Mouse (Mus musculus) WW6 (cell line): ENCODE data around the gene Rbm20.
A peak's percentile ranks its signal among the peaks of the same experiment; 100 is the strongest.

Experiments used
- DNase-seq: peaks from one replicate; pipeline ENCODE4 v3.0.0-alpha.2; 2013; ENCODE audit warnings: low read depth, low spot score

The Rbm20 gene

DNA sequence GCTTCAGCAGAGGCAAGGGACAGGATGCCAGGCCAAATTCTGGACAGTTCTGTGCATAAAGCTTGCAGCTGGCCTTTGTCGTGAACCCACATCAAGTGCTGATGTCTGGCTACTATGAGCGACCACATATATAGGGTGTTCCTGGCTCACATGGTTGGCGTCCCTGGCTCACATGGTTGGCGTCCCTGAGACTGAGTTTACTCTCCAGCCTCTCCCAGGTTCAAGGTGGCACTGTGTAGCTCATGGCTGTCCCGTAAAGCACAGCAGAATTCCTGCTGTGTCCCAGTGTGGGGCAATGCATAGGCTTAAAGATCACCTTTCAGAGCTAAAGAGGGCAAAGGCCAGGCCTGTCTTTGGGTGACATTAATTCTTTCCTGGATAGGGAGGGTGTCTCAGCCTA lies 78.2 kb downstream of the Rbm20 start:
- DNase-seq = no peak

DNA sequence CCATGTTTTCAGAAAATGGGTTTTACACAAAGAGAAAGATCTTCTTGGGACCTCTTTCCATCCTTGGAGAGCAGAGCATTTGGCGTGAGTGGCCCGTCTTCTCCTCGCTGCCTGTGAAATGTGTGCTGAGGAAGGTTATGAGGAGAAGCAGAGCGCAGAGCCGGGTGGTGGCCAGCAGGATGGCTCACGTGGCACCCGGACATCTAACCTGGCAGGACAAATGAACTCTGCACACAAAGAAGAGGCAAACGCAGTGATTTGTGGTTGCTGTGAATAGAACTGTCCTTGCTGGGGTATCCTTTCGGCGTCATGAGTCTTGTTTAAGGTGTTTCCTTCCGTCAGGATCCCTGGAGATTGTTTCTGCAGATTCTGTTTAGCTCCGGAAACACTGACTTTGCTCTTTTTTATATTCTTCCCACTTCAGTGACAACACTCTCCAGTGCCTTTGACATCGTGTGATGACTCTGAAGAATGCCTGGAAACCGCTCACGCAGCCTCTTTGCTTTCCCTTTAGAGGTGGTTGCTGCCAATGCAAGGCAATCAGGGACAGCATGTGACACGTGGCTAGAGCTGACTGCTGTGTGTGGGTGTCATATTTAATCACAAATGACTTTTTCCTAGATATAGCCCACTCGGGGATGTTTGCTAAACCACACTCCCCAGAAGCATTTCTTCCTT lies 80.5 kb downstream of the Rbm20 start:
- DNase-seq = no peak

DNA sequence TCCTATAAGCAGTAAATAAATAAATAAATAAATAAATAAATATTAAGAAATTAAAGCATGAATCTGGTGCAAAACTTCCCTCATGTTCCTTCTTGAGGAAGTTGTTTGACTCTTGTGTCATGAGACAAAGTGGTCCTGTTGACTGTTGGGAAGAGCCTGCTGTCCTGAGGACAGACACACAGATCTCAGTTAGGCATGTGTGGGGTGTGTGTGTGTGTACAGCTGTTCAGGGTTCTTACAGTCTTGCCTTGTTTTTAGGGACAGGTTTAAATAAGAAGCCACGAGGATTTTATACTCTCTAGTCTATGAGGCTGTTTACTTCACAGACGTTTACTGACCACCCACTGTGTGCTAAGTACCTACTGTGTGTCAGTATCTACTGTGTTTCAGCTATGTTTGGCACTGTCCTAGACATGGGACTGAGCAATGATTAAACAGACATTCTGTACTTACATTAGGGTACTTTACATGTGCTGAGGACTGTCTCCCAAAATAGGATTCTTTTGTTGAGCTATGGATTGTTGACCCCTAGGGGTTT lies 81.8 kb downstream of the Rbm20 start:
- no peak for DNase-seq

DNA sequence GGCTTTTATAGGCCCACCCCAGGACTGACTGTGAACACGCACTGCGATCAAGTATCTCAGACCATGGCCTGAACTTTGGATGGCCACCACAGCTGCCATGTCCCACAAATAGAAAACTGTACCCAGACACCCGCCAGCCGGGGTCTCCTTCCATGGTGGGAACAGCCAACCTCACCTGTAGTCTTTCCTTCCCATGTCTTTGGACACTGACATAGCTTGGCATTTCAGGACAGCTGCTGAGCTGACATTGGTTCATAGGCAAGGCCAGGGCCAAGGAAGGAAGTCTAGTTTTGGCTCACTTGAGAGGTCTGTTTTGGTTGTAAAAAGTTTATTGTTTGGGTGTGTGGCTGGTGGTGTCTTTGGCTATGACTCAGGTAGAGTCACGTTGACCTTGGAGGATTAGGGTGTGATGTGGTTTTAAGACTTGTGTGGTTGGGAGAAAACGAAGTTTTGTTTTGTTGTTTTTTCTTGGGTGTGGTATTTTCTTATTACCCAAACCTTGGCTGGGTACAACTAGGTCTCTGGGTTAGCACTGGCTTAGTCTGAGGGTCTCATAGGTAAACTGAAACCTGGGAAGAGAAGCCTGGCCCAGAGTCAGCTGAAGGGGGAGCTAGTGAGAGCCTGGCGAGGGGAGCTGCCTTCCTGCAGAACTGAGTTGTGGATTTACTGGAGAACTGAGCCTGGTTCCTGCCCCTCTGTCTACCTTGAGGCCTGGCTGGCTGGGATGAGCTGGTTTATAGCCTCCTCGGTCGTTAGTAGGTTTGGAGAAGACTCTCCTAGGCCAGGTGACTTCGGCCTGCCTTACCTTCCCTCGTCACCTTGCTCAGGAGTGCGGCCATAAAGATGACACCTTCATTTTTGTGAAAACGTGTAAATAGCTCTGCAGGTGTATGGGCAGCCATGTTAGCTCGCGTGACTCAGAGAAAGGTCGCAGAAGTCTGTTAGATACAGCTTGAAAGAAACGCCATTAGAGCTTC lies 83.3 kb downstream of the Rbm20 start:
- no peak for DNase-seq

DNA sequence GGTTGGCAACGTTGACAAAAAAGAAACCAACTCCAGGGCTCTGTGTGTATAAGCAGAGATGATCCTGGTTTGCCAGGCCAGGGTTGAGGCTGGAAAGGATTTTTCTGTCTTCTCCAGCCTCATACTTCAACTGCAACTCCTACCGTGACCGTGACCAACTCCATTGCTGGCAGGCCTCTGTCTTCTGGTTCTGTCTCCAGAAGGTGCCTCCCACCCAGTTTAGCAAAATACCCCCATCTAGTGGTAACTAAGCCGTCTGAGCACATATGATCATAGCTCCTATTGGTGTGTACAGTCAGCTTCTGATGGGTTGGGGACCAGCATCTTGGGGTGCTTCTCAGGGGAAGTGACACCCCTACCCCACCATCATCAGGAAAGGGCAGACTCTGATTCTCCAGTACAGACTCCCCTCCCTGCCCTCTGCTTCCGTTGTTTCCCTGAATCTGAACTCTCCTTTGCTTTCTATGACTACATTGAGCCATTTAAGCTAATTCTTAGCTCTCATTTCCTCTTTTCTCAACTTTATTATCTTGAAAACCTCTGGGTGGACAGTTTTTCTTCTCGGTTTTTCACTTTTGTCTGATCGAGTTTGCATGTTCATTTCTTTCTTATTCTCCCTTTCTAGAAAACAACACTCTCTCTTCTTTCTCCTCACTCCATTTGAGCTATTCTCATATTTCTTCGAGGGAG lies 85.8 kb downstream of the Rbm20 start:
- no peak for DNase-seq

DNA sequence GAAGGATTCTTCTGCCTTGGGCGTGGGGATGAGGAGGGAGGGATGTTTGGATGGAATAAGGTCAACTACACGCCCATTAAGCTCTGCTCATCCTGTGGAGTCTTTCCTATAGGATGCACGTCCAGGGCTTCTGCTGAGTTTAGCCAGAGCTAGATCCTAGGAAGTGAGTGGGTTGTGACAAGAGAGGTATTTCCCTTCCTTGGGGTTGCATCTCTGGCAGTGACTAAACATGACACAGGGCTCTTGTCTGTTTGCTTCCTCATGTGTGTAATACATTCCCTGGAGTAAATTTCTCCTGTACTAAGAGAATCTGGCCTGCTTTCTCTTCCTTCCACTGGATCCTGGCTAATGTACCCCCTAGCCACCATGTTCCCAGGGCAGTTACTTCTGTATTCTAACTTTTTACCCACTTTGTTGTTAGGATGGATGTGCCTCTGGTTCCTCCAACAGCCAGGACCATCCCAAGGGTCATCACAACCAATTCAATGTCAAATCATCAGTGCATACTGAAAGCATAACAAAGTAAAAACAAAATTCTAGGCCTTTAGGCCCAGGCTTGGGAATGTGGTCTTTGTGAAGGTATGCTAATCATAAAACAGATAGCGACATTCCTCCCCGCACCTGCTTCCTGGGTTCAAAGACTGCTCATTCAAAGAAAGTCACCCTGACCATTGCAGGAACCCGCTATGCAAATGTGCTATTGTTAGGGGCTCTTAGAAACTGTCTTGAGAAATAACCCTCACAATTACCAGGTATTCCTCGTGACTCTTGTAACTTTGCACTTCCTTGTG lies 87.8 kb downstream of the Rbm20 start:
- no peak for DNase-seq

DNA sequence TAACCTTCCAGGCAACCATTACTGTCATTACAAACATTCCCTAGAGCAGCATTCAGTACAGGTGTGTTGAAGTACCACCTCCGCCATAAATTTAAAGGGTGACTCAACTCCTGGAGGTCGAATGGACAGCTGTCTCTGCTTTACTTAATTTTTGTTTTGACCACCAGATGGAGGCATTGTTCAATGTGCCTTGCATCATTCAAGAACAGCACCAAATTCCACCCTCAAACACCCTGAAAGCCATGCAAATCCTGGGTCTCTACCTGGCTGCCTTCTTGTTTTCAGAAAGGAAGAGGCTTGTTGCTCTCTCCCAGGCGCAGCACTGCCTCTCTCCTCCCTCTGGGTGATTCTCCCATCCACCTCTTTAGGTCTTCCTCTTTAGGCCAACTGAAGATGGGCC lies 91.4 kb downstream of the Rbm20 start:
- DNase-seq = peak; percentile 54

DNA sequence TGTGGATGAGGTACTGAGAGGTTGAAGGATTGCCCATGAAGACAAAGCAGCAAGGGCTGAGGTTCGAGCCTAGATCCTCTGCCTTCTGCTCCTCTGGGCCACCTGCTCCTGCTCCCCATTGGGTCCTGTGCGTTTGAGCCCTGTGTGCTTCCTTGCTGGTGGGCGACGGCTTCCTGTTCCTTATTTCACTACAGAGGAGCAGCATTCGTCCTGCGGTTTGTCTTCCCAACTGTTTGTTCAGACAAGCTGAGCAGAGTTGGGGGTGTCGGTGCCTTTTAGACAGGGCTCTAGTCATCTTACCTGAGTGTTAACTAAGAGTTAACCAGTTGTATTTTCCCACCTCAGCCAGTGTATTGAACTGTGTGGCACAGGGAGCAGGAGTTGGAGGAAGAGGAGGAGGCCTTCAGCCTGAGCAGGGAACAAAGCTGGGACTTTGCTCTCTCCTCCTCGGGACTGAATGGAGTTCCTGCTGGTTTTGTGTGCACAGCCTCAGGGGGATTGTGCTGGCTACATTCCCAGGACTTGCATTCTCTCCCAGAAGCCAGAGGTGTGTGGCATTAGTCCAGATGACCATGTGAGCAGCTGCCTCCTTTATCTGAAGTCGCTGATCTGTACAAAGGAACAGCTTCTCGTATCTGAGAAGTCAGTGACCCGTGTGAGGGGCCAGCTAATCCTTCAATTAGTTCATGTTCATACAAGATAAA lies 97.0 kb downstream of the Rbm20 start:
- DNase-seq = no peak

DNA sequence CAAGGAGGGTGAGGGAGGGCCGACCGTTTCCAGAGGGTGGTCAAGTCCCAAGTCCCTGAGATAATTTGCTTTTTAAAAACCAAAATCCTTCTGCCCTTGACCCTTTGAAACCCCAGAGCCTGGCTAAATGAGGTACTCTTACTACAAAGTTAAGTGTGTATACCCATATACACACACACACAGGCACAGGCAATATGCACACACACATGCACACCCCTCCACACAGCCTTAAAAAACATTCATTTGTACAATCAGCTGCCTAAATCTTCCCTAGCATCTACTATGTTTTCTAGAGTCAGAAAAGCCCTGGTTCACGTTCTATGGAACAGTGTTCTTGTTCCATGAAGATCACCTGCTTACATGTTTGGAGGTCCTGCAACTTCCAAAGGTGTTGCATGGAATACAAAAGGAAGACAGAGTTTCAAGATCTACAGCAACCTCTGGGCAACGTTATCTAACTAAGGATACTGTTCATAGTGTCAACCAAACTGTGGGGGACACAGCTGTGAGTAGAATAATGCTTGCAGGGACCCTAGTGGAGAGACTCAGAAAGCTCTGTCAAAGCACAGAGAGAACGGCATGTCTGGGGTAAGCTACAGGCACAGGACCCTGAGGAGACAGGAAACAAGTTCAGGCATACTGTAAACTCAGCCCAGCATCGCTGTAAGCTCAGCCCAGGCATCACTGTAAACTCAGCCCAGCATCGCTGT lies 97.7 kb downstream of the Rbm20 start:
- no peak for DNase-seq

DNA sequence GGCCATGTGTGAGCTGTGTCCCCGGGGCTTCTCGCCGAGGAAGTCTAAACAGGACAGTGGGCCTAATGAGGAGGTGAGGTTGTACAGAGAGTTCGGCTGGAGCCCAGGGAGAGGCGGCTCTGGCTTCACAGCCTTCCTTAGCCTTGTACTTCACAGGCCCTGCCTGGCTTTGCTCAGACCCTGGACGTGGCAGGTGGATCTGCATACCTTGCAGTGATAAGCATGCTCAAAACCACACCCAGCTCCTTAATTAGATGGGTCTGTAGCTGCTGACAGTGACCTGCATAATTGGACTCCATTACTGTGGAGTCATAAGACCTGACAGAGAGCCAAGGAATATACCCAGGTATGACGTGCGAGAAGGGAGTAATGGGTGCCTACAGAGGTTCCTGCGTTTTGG lies 102.3 kb downstream of the Rbm20 start:
- DNase-seq = no peak

DNA sequence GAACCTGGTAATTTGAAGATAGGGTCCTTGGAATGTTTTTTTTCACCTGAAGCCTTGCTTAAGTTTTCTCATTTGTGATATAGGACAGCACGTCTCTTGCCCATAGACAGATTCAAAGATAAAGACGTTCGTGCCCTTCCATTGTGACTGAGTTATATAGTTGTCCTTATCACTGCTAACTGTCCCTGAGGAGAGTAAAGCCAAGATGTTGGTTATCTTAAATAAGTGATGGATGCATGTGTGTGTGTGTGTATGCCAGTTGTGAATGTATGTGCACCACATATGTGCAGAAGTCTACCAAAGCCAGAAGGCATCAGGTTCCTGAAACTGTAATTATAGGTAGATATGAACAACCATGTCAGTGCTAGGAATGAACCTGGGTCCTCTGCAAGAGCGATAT lies 102.7 kb downstream of the Rbm20 start:
- no peak for DNase-seq

DNA sequence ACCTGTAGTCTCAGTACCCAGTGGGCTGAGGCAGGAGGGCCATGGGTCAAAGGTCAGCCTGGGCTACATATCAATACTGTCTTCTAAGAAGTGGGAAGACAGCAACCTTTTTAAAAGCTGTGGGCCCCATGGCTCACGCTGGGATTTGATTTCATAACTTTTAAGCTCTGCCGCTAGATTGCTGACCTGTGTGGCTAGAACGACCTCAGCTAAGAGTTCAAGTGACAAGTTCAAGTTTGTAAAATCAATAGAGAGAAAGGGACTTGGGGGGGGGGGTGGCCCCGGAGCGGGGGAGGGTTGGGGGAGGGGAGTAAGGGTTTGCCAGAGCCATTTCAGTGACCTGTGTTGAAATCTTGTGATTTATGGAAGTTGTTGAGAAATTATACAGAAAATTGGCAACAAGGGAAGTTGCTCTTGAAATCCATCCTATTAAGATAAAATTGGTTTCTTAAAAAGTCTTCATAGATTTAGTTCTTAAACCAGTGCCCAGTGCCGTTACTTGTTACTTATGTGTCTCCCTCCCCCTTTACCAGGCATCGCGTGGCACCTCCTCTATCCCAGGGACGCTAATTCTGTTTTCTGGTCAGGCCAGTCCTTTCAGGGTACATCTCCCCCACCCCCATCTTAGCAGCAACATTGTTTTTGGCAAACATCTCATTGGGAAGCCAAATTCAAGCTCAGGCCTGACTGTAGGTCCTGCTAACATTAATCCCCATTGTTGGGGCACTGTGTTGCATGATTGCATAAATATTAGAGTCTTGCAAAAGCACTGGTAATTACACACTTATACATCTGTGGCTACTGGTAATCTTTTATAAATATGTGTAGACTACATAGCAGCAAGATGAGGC lies 103.9 kb downstream of the Rbm20 start:
- no peak for DNase-seq

DNA sequence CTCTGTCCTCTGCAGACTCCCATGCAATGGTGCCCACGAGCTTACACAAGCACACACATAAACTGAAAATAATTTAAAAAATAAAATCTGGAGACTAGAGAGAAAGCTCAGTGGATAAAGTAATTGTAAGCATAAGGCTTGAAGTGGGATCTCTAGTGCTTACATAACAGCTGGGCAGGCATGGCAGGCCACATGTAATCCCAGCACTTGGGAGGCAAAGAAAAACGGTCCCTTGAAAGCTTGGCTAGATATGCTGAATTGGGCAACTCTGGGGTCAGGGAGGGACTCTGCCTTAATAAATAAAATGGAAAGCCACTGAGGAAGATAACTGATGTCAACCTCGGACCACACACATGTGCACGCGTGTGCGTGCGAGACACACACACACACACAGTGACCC lies 104.7 kb downstream of the Rbm20 start:
- DNase-seq = no peak

DNA sequence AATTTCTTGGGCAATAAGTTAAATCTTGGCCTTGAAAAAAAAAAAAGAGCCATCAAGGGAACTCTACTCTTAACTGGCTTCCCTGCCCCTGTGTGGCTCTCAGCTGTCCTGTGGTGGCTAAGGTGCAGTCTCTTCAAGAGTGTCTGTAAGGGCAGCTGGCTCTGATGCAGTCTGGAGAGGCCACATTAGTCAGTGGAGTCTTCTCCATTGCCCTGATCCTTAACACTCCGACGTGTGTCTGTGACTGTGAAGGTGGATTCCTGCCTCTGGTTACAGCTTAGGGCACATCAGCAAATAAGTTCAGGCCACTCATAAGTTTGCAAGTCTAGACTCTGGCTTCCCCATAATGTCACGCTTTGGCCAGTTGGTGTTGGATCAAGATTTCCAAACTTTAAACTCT lies 108.2 kb downstream of the Rbm20 start:
- no peak for DNase-seq

DNA sequence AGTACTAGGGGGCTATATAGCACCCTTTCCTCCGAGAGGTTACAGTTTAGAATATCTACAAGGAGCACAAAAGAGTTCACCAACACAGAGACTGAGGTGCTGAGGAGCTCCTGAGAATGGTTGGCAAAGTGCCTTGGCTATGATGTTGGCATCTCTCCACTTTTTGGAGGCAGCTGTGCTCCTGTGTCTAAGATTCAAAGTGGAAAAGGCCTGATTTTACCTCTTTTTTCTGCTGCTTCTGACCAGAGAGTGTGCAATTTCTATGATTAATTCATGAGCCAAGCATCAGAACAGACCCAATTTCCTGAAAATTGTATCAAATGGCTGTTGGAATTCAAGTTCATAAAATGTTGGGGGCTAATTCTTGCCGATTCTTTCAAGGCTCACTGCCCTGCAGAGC lies 109.1 kb downstream of the Rbm20 start:
- no peak for DNase-seq

DNA sequence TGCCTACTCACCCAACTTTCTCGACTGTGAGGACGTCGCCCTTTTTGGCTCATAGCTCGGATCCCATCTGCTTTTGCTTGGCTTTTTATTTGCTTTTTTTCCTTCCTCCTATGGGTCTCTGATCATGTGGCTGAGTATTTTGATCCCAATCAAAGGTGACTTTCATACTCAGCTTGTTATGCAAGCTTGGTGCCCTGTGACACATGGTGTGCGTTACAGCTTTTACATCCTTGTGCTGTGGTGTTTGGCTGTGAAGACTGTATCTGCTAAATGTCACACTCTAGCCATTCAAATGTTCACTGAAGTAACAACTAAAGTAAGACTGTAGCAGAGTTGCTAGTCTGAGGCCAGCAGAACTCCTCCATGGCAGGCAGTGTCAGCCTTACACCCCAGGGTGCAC lies 109.7 kb downstream of the Rbm20 start:
- DNase-seq = no peak

DNA sequence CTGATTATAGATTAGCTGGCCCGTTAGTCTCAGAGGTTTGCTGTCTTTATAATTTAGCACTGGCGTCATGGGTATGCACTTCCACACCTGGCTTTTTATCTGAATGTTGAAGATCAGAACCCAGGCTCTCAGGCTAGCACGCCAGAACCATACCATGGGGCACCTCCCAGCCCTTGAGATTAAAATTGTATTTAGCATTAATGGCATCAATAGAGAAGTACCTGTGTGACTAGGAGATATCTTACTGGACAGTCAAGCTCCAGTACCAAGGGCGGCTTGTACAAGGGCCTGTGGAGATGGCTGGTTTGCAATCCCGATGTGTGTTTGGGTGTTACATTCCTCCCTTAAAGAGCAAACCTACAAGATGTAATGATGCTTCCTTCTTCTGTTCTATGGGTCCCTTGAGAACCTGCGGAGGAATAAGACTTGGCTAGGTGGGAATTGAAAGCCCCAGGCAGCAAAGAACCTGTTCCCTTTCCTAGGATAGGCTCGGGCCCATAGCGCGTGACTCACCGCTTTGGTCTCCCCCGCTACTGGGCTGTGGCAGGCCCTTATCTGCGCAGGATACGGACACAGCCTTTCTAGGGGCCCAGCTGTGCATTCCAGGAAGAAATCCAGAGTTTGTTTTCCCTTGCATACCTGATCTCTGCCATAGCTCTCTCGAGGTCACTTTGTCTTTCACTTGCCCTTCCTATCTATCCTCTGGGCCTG lies 111.7 kb downstream of the Rbm20 start:
- DNase-seq = no peak

DNA sequence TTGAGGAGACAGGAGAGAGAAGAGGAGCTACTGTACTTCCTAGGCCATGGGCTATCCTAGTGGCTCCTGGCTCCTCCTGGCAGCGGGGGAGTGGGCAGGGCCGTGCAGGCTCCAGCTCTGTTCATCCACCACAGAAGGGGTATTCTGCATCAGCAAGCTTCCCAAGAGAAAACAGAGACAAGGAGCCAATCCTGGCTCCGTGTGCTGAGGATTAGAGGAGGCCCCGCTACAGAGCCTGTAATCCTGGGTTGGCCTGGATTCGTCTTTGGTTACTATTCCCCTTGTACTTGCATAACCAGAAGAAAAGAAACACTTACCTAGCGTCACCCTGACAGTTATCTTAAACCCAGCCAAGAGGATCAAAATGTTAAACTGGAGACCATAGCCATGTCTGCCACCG lies 112.5 kb downstream of the Rbm20 start:
- DNase-seq = no peak
